Mouse (Mus musculus) hematopoietic stem cell, adult 5-6 weeks (primary cell): ENCODE data around the gene Wdr45. TPM values are rescaled to one million over a fixed set of nuclear protein-coding genes. Genes with fewer than 3 reads are reported as not detected.
"Not testable (repeated sequence)": the region's sequence is repeated elsewhere in the genome, so short reads cannot be mapped to it uniquely, and the experiment has no call there.

Experiments used
- ATAC-seq, 2 experiments: fragments of 125-278 bp in 1 of 2; replicated peaks in 1 of 2; 2 replicates each; pipeline ENCODE4 v1.8.0; 2016 to 2017; ENCODE audit warnings: inconsistent platforms in 2 of 2, mild to moderate bottlenecking in 2 of 2, moderate number of reproducible peaks in 2 of 2, low read depth in 1 of 2, moderate TSS enrichment in 1 of 2; ENCODE audit not compliant: low FRiP score in 2 of 2, poor library complexity in 2 of 2, severe bottlenecking in 2 of 2, insufficient read depth in 1 of 2, low TSS enrichment in 1 of 2
- total RNA-seq: library from RNA; stranded (forward); fragments of 172-1452, 232-1000 nt; gene quantifications from 2 replicates; pipeline ENCODE4 v1.2.3, GENCODE M21; 2017

Wdr45 gene
- total RNA-seq, 1 experiment from 2014 or later: 46.8 TPM

- no peak for ATAC-seq
Measured at GRCm38 (mm10) chrX:7696520-7696919, 17.6 kb upstream of the Wdr45 start.

- peak; percentile 99 to 100 for ATAC-seq
Measured at GRCm38 (mm10) chrX:7696954-7697381, 17.2 kb upstream of the Wdr45 start, which contains the start of gene Gpkow. Gene Gpkow (plus strand): TSS chrX:7697131.

- ATAC-seq: 0 out of 4 replicates have a peak, but pooled peaks have one; percentile 5 to 29
Measured at GRCm38 (mm10) chrX:7713764-7714134, 384 bp upstream of the Wdr45 start.

- ATAC-seq: not testable (repeated sequence)
Measured at GRCm38 (mm10) chrX:7716058-7716457, 1.9 kb downstream of the Wdr45 start.

- peak; percentile 96 to 97 for ATAC-seq
Measured at GRCm38 (mm10) chrX:7721514-7722281, 7.6 kb downstream of the Wdr45 start, which contains the start of gene Gm45208. Gene Gm45208 (plus strand): TSS chrX:7722245.

- no peak for ATAC-seq
Measured at GRCm38 (mm10) chrX:7722282-7722611, 8.1 kb downstream of the Wdr45 start.

- no peak for ATAC-seq
Measured at GRCm38 (mm10) chrX:7722691-7723090, 8.6 kb downstream of the Wdr45 start.

GRCm38 (mm10) chrX:7724135-7724534, 10.0 kb downstream of the Wdr45 start:
- no peak for ATAC-seq

GRCm38 (mm10) chrX:7725841-7726240, 11.7 kb downstream of the Wdr45 start:
- ATAC-seq: no peak

- no peak for ATAC-seq
Measured at GRCm38 (mm10) chrX:7727176-7727575, 13.0 kb downstream of the Wdr45 start.

GRCm38 (mm10) chrX:7728215-7728921, 14.2 kb downstream of the Wdr45 start, which contains the start of gene Praf2:
Gene Praf2 (plus strand): TSS chrX:7728439.
- ATAC-seq: peak; percentile 85 to 97

- ATAC-seq: no peak
Measured at GRCm38 (mm10) chrX:7728922-7729265, 14.8 kb downstream of the Wdr45 start.

- peak; percentile 93 to 96 for ATAC-seq
Measured at GRCm38 (mm10) chrX:7733571-7734156, 19.5 kb downstream of the Wdr45 start.

GRCm38 (mm10) chrX:7739336-7740081, 25.4 kb downstream of the Wdr45 start:
- no peak for ATAC-seq

- no peak for ATAC-seq
Measured at GRCm38 (mm10) chrX:7740082-7740819, 26.1 kb downstream of the Wdr45 start.

GRCm38 (mm10) chrX:7741103-7741502, 27.0 kb downstream of the Wdr45 start:
- no peak for ATAC-seq

GRCm38 (mm10) chrX:7743470-7743869, 29.3 kb downstream of the Wdr45 start:
- ATAC-seq: no peak
